Mouse (Mus musculus) urinary bladder, postnatal 14 days (tissue): ENCODE measurements at regions not wholly inside any gene's neighbourhood (a gene's known extent, or its start where the extent isn't known, plus 50 kb on each side); places are given as distances from the start of the nearest gene placed in this dataset.

Experiments used
- DNase-seq: peaks from one replicate; pipeline ENCODE4 v3.0.0; 2021; ENCODE audit warnings: low spot score

GRCm38 (mm10) chr2:21044007-21044406 lies 75.3 kb upstream of the Arhgap21 start:
- no peak for DNase-seq

GRCm38 (mm10) chr2:21043302-21043701 lies 74.6 kb upstream of the Arhgap21 start:
- no peak for DNase-seq

- no peak for DNase-seq
These were observed 68.9 kb upstream of the Arhgap21 start for GRCm38 (mm10) chr2:21037607-21038006.

- peak; percentile 62 for DNase-seq
These were observed 68.5 kb upstream of the Arhgap21 start for GRCm38 (mm10) chr2:21037181-21037580.

GRCm38 (mm10) chr2:21035884-21036648 lies 67.4 kb upstream of the Arhgap21 start:
- no peak for DNase-seq

GRCm38 (mm10) chr2:21034651-21035050 lies 66.0 kb upstream of the Arhgap21 start:
- DNase-seq: no peak

GRCm38 (mm10) chr2:21030650-21031049 lies 62.0 kb upstream of the Arhgap21 start:
- no peak for DNase-seq

GRCm38 (mm10) chr2:21029391-21030010 lies 60.8 kb upstream of the Arhgap21 start:
- DNase-seq: no peak

GRCm38 (mm10) chr2:21028605-21029004 lies 59.9 kb upstream of the Arhgap21 start:
- peak; percentile 22 for DNase-seq

GRCm38 (mm10) chr2:21018535-21018934 lies 49.9 kb upstream of the Arhgap21 start:
- DNase-seq: no peak
